20 mouse cellular contexts compared by ENCODE assay signal in genomic region chr13:81347261-81347980, GRCm38 (mm10).
DNase-seq lines count a peak whose midpoint lies in the region; ATAC-seq and TF ChIP-seq lines count a peak whose summit lies in the region.
"Had no signal": no experiment of that assay in that cellular context is flagged by ENCODE, and none has a peak within 500 bp of the region (broad histone marks: within the 10 kb centered on the region; RNA-seq: fewer than 3 reads in every experiment).

No protein-coding gene starts in this region.

- H3K9me3 ChIP-seq in ES-Bruce4 (replicated peaks; ENCODE audit: control insufficient read depth, insufficient read depth, low read length, poor library complexity, severe bottlenecking), result no peaks in the 10 kb centered on the region

- no peak overlapping the region for H3K9ac ChIP-seq in ES-Bruce4 (ENCODE audit: low read depth, poor library complexity, severe bottlenecking)
- H3K9ac ChIP-seq: liver, embryonic 14.5 days; neural tube, embryonic 12.5 days had no signal

- TF ChIP-seq POLR2A in thymus, adult 2 months (IDR thresholded peaks at IDR 0.05; ENCODE audit: control insufficient read depth, extremely low read depth, insufficient read depth, low read length, poor library complexity), result no peak
- TF ChIP-seq POLR2A in ES-Bruce4 (IDR thresholded peaks at IDR 0.05; ENCODE audit: insufficient read depth, low read length), result no peak

- peak; percentile 6 for DNase-seq in thymus, postnatal 14 days
- DNase-seq in thymus, adult 2 months, result no peak
- DNase-seq in cerebellum, adult 11-12 months, result no peak
- no peak for DNase-seq in layer of hippocampus, postnatal 25 days (ENCODE audit: extremely low spot score in 1 of 2, low spot score in 1 of 2)
- DNase-seq: adrenal gland, adult 8-10 months; cerebellum, adult 18-20 months; cerebellum, postnatal 36 days; heart, adult 11 months; kidney, postnatal 10 days; spleen, adult 18-20 months had no signal

- no peak overlapping the region for H3K4me3 ChIP-seq in thymus, adult 2 months (ENCODE audit: control insufficient read depth, insufficient read depth, low read length)
- no peak overlapping the region for H3K4me3 ChIP-seq in ES-Bruce4 (ENCODE audit: low read depth, low read length)
- H3K4me3 ChIP-seq: erythroblast, embryonic 14.5 days; hindbrain, embryonic 10.5 days; layer of hippocampus, adult 2 months; left cerebral cortex, adult 2 months; neural tube, embryonic 12.5 days had no signal

- 29% methylated on average over 15 of the region's 15 CpGs for WGBS in thymus, adult 2 months

- TF ChIP-seq EP300 in ES-Bruce4 (IDR thresholded peaks at IDR 0.05; ENCODE audit: insufficient read depth, low read depth, low read length), result no peak

- H3K27ac ChIP-seq in thymus, adult 2 months (ENCODE audit: control insufficient read depth, insufficient read depth, low read length), result no peak overlapping the region
- no peak overlapping the region for H3K27ac ChIP-seq in ES-Bruce4 (ENCODE audit: insufficient read depth, low read length)
- H3K27ac ChIP-seq: hindbrain, embryonic 10.5 days; layer of hippocampus, adult 2 months; left cerebral cortex, adult 2 months; liver, embryonic 14.5 days; neural tube, embryonic 12.5 days had no signal

- H3K27me3 ChIP-seq in thymus, adult 2 months (ENCODE audit: control insufficient read depth, insufficient read depth, low read length), result no peaks in the 10 kb centered on the region
- no peaks in the 10 kb centered on the region for H3K27me3 ChIP-seq in ES-Bruce4 (ENCODE audit: control insufficient read depth, insufficient read depth, low read length, poor library complexity, severe bottlenecking)
- H3K27me3 ChIP-seq: neural tube, embryonic 12.5 days had no signal

- ATAC-seq in common myeloid progenitor, adult 5-6 weeks (replicated peaks; ENCODE audit: low read depth, poor library complexity, severe bottlenecking), result peak; percentile 75
- ATAC-seq in neutrophil, adult 5-6 weeks (ENCODE audit: extremely low read depth, insufficient number of reproducible peaks, low FRiP score, poor library complexity, severe bottlenecking), result peak; percentile 25; the same call in 1 of the 2 replicates
- ATAC-seq: forebrain, embryonic 14.5 days had no signal

- H3K36me3 ChIP-seq in thymus, adult 2 months (ENCODE audit: control insufficient read depth, insufficient read depth, low read length), result no peaks in the 10 kb centered on the region
- no peaks in the 10 kb centered on the region for H3K36me3 ChIP-seq in ES-Bruce4 (ENCODE audit: control insufficient read depth, insufficient read depth, low read length, poor library complexity, severe bottlenecking)

- no peak for TF ChIP-seq CTCF in thymus, adult 2 months (IDR thresholded peaks at IDR 0.05; ENCODE audit: borderline replicate concordance, control insufficient read depth, extremely low read depth, insufficient read depth, low read length, poor library complexity)
- TF ChIP-seq CTCF in ES-Bruce4 (IDR thresholded peaks at IDR 0.05; ENCODE audit: low read depth, low read length), result peak; percentile 7

- H3K4me1 ChIP-seq in thymus, adult 2 months (replicated peaks; ENCODE audit: control insufficient read depth, insufficient read depth, low read length), result peaks cover 2% of the 10 kb centered on the region; the same call in 1 of the 2 replicates
- peaks cover 2% of the 10 kb centered on the region for H3K4me1 ChIP-seq in ES-Bruce4 (ENCODE audit: control insufficient read depth, insufficient read depth, low read length)
- H3K4me1 ChIP-seq: hindbrain, embryonic 10.5 days; neural tube, embryonic 12.5 days had no signal
